Comparison of ENCODE assay signal across 8 mouse cellular contexts in the genomic region with DNA sequence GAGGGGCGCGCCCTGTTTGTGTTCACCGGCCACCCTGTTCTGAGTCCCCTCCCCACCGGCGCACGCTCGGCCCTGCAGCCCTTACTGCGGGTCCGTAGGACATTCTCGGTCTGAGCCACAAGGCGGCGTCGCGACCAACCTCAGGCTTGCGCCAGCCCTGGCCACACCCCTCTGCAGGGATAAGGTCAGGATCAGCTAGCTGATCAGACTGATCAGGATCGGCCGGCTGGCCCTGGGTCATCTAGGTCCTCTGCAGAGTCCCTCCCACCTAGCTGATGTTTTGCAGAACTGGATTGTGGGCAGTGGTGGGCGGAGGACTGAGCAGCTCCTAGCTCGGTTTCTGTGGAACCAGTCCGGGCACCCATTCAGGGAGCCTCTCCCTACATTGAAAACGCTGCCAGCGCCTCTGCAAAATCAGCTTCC. TPM values are rescaled to one million over a fixed set of nuclear protein-coding genes. Genes with fewer than 3 reads are reported as not detected.
DNase-seq lines count a peak whose midpoint lies in the region; ATAC-seq and TF ChIP-seq lines count a peak whose summit lies in the region.

Gene Hebp2 (minus strand): TSS at position 264 of the 423 bp plus-strand sequence.

- H3K4me3 ChIP-seq in intestine, embryonic 16.5 days (ENCODE audit: low read length): peak within 1 kb of the TSS; percentile 67
- peak within 1 kb of the TSS; percentile 51 for H3K4me3 ChIP-seq in liver, embryonic 11.5 days (ENCODE audit: low read depth, low read length)
- peak within 1 kb of the TSS; percentile 62 for H3K4me3 ChIP-seq in midbrain, postnatal 0 days (ENCODE audit: low read depth, low read length)
- H3K4me3 ChIP-seq in stomach, embryonic 16.5 days (replicated peaks; ENCODE audit: low read length): peak within 1 kb of the TSS; percentile 67

- no peaks in the 10 kb centered on the region for H3K36me3 ChIP-seq in intestine, embryonic 16.5 days (ENCODE audit: control insufficient read depth, insufficient read depth, low read length)
- no peaks in the 10 kb centered on the region for H3K36me3 ChIP-seq in liver, embryonic 11.5 days (ENCODE audit: control insufficient read depth, insufficient read depth, low read length)
- H3K36me3 ChIP-seq in midbrain, postnatal 0 days (ENCODE audit: insufficient read depth, low read length): no peaks in the 10 kb centered on the region
- H3K36me3 ChIP-seq in stomach, embryonic 16.5 days (ENCODE audit: control insufficient read depth, insufficient read depth, low read length): no peaks in the 10 kb centered on the region

- H3K4me1 ChIP-seq in intestine, embryonic 16.5 days (ENCODE audit: control insufficient read depth, insufficient read depth, low read length): peaks cover 9% of the 10 kb centered on the region; the same call in 1 of the 2 replicates
- no peaks in the 10 kb centered on the region for H3K4me1 ChIP-seq in liver, embryonic 11.5 days (replicated peaks; ENCODE audit: control insufficient read depth, insufficient read depth, low read length)
- H3K4me1 ChIP-seq in midbrain, postnatal 0 days (ENCODE audit: insufficient read depth, low read length): no peaks in the 10 kb centered on the region
- 0 out of 2 replicates have a peak, but pooled peaks cover 3% of the 10 kb centered on the region for H3K4me1 ChIP-seq in stomach, embryonic 16.5 days (ENCODE audit: control insufficient read depth, insufficient read depth, low read length)

- H3K4me2 ChIP-seq in intestine, embryonic 16.5 days (ENCODE audit: low read depth, low read length): peak within 1 kb of the TSS; percentile 95
- H3K4me2 ChIP-seq in liver, embryonic 11.5 days: peak within 1 kb of the TSS; percentile 72
- H3K4me2 ChIP-seq in midbrain, postnatal 0 days (ENCODE audit: low read depth, low read length, poor library complexity, severe bottlenecking): peak within 1 kb of the TSS; percentile 96
- H3K4me2 ChIP-seq in stomach, embryonic 16.5 days (ENCODE audit: low read depth, low read length): peak within 1 kb of the TSS; percentile 89

- peak within 1 kb of the TSS; percentile 27; the same call in 1 of the 2 replicates for H3K27ac ChIP-seq in intestine, embryonic 16.5 days (ENCODE audit: low read length)
- no peak within 1 kb of the TSS for H3K27ac ChIP-seq in liver, embryonic 11.5 days (ENCODE audit: low read depth, low read length)
- no peak within 1 kb of the TSS; the same call in 1 of the 2 replicates for H3K27ac ChIP-seq in midbrain, postnatal 0 days (ENCODE audit: low read depth, low read length)
- peak within 1 kb of the TSS; percentile 89 for H3K27ac ChIP-seq in stomach, embryonic 16.5 days (ENCODE audit: low read length)

- H3K9ac ChIP-seq in intestine, embryonic 16.5 days (ENCODE audit: low read depth, low read length): peak within 1 kb of the TSS; percentile 79
- H3K9ac ChIP-seq in liver, embryonic 11.5 days (ENCODE audit: low read depth, low read length): peak within 1 kb of the TSS; percentile 42; the same call in 1 of the 2 replicates
- peak within 1 kb of the TSS; percentile 70 for H3K9ac ChIP-seq in midbrain, postnatal 0 days (replicated peaks; ENCODE audit: low read length, poor library complexity, severe bottlenecking)
- peak within 1 kb of the TSS; percentile 84 for H3K9ac ChIP-seq in stomach, embryonic 16.5 days (ENCODE audit: low read length)

- intact Hi-C loops in gastrocnemius, postnatal 36 days (cut with DNase I): no loop called here

- WGBS in intestine, embryonic 16.5 days: 1% methylated on average over 22 of the region's 22 CpGs
- under 1% methylated on average over 22 of the region's 22 CpGs for WGBS in liver, embryonic 11.5 days
- WGBS in midbrain, postnatal 0 days: under 1% methylated on average over 22 of the region's 22 CpGs
- 1% methylated on average over 22 of the region's 22 CpGs for WGBS in stomach, embryonic 16.5 days

- H3K9me3 ChIP-seq in intestine, embryonic 16.5 days (ENCODE audit: control insufficient read depth, low read length): no peaks in the 10 kb centered on the region
- H3K9me3 ChIP-seq in liver, embryonic 11.5 days (ENCODE audit: control insufficient read depth, low read length): no peaks in the 10 kb centered on the region
- H3K9me3 ChIP-seq in midbrain, postnatal 0 days (ENCODE audit: low read length): no peaks in the 10 kb centered on the region
- no peaks in the 10 kb centered on the region for H3K9me3 ChIP-seq in stomach, embryonic 16.5 days (replicated peaks; ENCODE audit: control insufficient read depth, low read length)

- ATAC-seq in CD4-positive, CD25-positive, alpha-beta regulatory T cell, adult 4 months: no peak
- ATAC-seq in intestine, embryonic 16.5 days: peak; percentile 88
- ATAC-seq in liver, embryonic 11.5 days (replicated peaks; ENCODE audit: low FRiP score): peak; percentile 85
- ATAC-seq in midbrain, postnatal 0 days (ENCODE audit: low FRiP score): peak; percentile 79
- peak; percentile 91 for ATAC-seq in stomach, embryonic 16.5 days (ENCODE audit: insufficient read depth, low FRiP score)

- peak; percentile 34 for DNase-seq in CD4-positive, CD25-positive, alpha-beta regulatory T cell, adult 2 months (ENCODE audit: low read depth, low spot score)
- peak; percentile 95 for DNase-seq in embryo, embryonic 10 days (ENCODE audit: low spot score)
- peak; percentile 57 to 61 for DNase-seq in gastrocnemius, postnatal 36 days
- peak; percentile 74 for DNase-seq in liver, embryonic 11.5 days (ENCODE audit: low spot score)
- peak; percentile 85 for DNase-seq in midbrain, postnatal 0 days (ENCODE audit: low spot score)

- peak; percentile 84 for TF ChIP-seq CTCF in midbrain, postnatal 0 days (IDR thresholded peaks at IDR 0.05)

- H3K27me3 ChIP-seq in intestine, embryonic 16.5 days (replicated peaks; ENCODE audit: control insufficient read depth, insufficient read depth, low read length): no peaks in the 10 kb centered on the region
- H3K27me3 ChIP-seq in liver, embryonic 11.5 days (replicated peaks; ENCODE audit: control insufficient read depth, insufficient read depth, low read length): no peaks in the 10 kb centered on the region
- no peaks in the 10 kb centered on the region for H3K27me3 ChIP-seq in midbrain, postnatal 0 days (ENCODE audit: insufficient read depth, low read length)
- H3K27me3 ChIP-seq in stomach, embryonic 16.5 days (ENCODE audit: control insufficient read depth, insufficient read depth, low read length): no peaks in the 10 kb centered on the region

RNA-seq across cellular contexts. Expression of gene Hebp2, which starts in this region (rescaled TPM):
- polyA plus RNA-seq in CD4-positive, CD25-positive, alpha-beta regulatory T cell, adult 4 months (2017; shearing (Covaris generic)): not detected
- total RNA-seq in gastrocnemius, postnatal 36 days (2021): under 1 TPM; 0.61 to 0.86 TPM
- 5.9 and 7.0 TPM in 2 replicates for polyA plus RNA-seq in intestine, embryonic 16.5 days (2015; fragmentation: Nextera tagmentation; extraction: Ambion mirVana)
- polyA plus RNA-seq in liver, embryonic 11.5 days (2014; fragmentation: Nextera tagmentation; extraction: Ambion mirVana): 4.7 and 6.1 TPM in 2 replicates
- 5.8 and 5.9 TPM in 2 replicates for total RNA-seq in midbrain, postnatal 0 days (2014; rRNA removed)
- 10.1 and 10.4 TPM in 2 replicates for polyA plus RNA-seq in midbrain, postnatal 0 days (2015; fragmentation: Nextera tagmentation; extraction: Ambion mirVana)
- 56.3 and 82.2 TPM in 2 replicates for polyA plus RNA-seq in stomach, embryonic 16.5 days (2015; fragmentation: Nextera tagmentation; extraction: Ambion mirVana)

Comparison
In these comparisons a context has a peak if more than half of its experiments do, and no peak if none do; other contexts are left out.
1. Peak in DNase-seq in gastrocnemius, postnatal 36 days; RNA of the gene not detected or under 1 TPM.
2. DNase-seq: peak in every context shown above with its lines; median percentile 95 in embryo, embryonic 10 days; 85 in midbrain, postnatal 0 days; 74 in liver, embryonic 11.5 days; 59 in gastrocnemius, postnatal 36 days; 34 in CD4-positive, CD25-positive, alpha-beta regulatory T cell, adult 2 months.
3. H3K27ac ChIP-seq: peak in intestine, embryonic 16.5 days (single experiment) and stomach, embryonic 16.5 days (single experiment); none in liver, embryonic 11.5 days (single experiment) and midbrain, postnatal 0 days (single experiment).
4. Peak in every context shown above with its lines, with median percentiles within 50 percentile points of each other: H3K4me2 ChIP-seq, H3K4me3 ChIP-seq and H3K9ac ChIP-seq.